Mouse (Mus musculus) liver, adult 2 months (tissue): ENCODE data around the gene Spsb2.

ENCODE experiments used
- CTCF ChIP-seq: fragments of 200-500 bp; IDR thresholded peaks from 2 replicates; pipeline ENCODE4 v1.5.1; 2011; ENCODE audit warnings: low read depth, low read length, control low read depth
- POLR2A ChIP-seq: fragments of 200-500 bp; IDR thresholded peaks from 2 replicates; pipeline ENCODE4 v1.6.1; 2011; ENCODE audit warnings: low read length, control low read depth; ENCODE audit not compliant: insufficient read depth; ENCODE audit errors: extremely low read depth

- TF ChIP-seq CTCF (no peak), POLR2A (no peak)
These were observed 21.6 kb upstream of the Spsb2 start for GRCm38 (mm10) chr6:124786756-124787420.
